Mouse (Mus musculus): ENCODE data around the gene Gmfb. TPM values are rescaled to one million over a fixed set of nuclear protein-coding genes. Genes with fewer than 3 reads are reported as not detected.
"Not testable (repeated sequence)": the region's sequence is repeated elsewhere in the genome, so short reads cannot be mapped to it uniquely, and the experiment has no call there.

Gene Gmfb
- polyA plus RNA-seq, 1 experiment from 2014 or later: 79.6 TPM

DNA sequence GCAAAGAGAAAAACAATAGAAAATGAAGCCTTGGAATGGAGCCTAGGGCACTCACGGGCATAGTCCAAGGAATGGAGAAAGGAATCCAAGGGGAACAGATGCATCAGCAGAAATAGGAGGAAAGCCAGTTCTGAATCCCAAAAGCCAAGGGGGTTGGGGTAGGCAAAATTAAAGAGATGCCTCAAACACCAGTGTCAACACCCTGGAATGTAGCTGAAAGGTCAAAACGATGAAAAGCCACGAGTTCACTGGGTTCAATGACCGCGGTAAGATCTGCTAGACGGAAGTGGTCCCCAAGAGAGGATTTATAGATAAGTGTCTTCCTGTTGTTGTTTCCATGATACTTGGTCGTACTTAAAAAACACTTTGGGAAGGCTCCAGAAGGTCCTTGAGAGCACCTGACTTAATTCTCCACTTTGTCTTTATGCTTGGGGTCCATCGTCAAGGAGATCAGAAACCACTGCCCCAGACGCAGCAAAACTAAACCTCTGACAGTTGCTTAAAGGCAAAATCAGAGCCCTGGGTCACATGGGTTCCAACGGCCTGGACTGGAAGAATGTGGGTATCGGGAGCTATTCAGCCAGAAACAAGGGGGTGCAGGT, 670 bp downstream of the Gmfb start:
- Histone ChIP-seq H3K27ac (ENCODE audit: low read depth) (peak overlapping the region; percentile 94), H3K36me3 (ENCODE audit: insufficient read depth) (peaks cover 11% of the 10 kb centered on the region), H3K27me3 (ENCODE audit: insufficient read depth, low read length) (no peaks in the 10 kb centered on the region), H3K4me3 (ENCODE audit: low read depth, low read length) (peak overlapping the region; percentile 94), H3K4me2 (peak overlapping the region; percentile 93), H3K9ac (peak overlapping the region; percentile 92), H3K9me3 (ENCODE audit: low read depth, low read length) (no peaks in the 10 kb centered on the region), H3K4me1 (ENCODE audit: insufficient read depth) (0 out of 2 replicates have a peak, but pooled peaks cover 4% of the 10 kb centered on the region)
- no peak; the same call in 1 of the 2 replicates for ATAC-seq (ENCODE audit: insufficient read depth)
- WGBS: under 1% methylated on average over 11 of the region's 11 CpGs
- no peak for TF ChIP-seq CTCF (IDR thresholded peaks at IDR 0.05; ENCODE audit: low read depth)
- DNase-seq: no peak

DNA sequence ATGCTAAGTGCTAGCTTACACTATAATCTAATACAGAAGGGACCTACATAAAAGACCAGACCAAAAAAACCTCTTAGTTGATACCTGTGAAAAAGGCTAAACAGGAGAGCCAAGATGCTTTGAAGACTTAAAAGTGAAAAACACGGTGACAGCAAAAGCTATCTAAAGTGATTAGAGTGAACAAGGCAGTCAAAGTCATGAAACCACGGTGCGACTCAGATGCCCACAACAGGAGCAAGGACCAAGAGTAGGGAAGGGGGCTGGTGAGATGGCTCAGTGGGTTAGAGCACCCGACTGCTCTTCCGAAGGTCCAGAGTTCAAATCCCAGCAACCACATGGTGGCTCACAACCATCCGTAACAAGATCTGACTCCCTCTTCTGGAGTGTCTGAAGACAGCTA, 2.1 kb downstream of the Gmfb start:
- H3K4me2 ChIP-seq; DNase-seq; H3K4me3 ChIP-seq (ENCODE audit: low read depth, low read length); ATAC-seq (ENCODE audit: insufficient read depth); H3K9ac ChIP-seq; H3K4me1 ChIP-seq (ENCODE audit: insufficient read depth); H3K27ac ChIP-seq (ENCODE audit: low read depth); H3K27me3 ChIP-seq (ENCODE audit: insufficient read depth, low read length); H3K9me3 ChIP-seq (ENCODE audit: low read depth, low read length): not testable (repeated sequence)
- 95% methylated on average over 5 of the region's 6 CpGs for WGBS
- H3K36me3 ChIP-seq (ENCODE audit: insufficient read depth): peaks cover 23% of the 10 kb centered on the region

DNA sequence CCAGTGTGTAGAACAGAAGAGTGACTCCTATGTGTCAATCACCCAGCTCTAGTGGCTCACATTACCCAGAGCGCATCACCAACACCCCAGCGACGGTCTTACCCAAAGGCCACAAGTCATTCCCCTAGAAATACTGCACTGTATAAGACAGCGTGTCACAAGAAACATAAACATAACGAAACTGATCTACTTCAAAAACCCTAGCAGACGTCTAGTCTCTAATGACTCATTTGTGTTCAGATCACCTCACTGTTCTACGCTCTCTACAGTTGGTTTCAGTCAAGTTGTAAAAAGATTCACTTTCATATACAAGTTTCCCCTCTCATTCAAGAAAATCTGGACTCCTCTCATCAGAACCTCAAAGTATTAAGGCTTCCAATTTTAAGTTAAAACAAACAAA, 3.3 kb downstream of the Gmfb start:
- WGBS: 79% methylated on average over 7 of the region's 7 CpGs
- ATAC-seq (ENCODE audit: insufficient read depth) (no peak), DNase-seq (no peak)
- Histone ChIP-seq H3K4me3 (ENCODE audit: low read depth, low read length) (no peak overlapping the region), H3K9me3 (ENCODE audit: low read depth, low read length) (no peaks in the 10 kb centered on the region), H3K36me3 (ENCODE audit: insufficient read depth) (peaks cover 32% of the 10 kb centered on the region), H3K4me2 (no peak overlapping the region), H3K27me3 (ENCODE audit: insufficient read depth, low read length) (no peaks in the 10 kb centered on the region), H3K9ac (no peak overlapping the region), H3K27ac (ENCODE audit: low read depth) (no peak overlapping the region), H3K4me1 (ENCODE audit: insufficient read depth) (0 out of 2 replicates have a peak, but pooled peaks cover 4% of the 10 kb centered on the region)
- TF ChIP-seq CTCF (IDR thresholded peaks at IDR 0.05; ENCODE audit: low read depth): no peak

DNA sequence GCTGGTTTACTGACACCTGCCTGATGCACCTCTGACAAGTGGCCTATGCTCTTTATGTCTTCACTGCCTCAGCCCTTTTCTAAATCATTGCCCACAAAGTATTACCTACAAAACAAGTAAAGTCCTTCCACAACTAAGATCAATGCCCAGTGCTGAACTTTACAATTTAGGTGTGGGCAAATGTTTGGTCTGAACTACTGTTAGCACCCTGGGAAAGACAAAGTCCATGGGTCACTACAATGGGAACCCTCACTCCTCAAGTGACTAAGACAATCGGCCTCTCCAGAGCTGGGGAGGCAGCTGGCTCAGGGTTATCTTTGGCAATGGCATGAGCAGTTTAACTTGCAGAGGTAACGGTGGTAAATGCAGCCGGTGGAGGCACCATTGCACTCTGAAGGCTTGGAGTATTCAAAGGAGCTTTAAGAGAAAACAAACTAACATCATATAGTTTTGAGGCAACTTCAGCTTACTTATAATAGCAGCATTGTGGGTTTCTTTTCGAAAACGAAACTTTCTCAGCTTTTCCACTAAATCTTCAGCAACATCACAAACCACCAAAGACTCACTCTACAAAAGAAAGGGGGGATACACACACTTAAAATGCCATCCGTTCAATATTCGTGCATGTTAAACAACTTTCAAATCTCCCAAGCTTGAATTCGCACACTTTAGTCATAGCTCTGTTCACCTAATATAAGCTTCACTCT, 5.0 kb downstream of the Gmfb start:
- TF ChIP-seq CTCF (IDR thresholded peaks at IDR 0.05; ENCODE audit: low read depth): no peak
- Histone ChIP-seq H3K4me2 (no peak overlapping the region), H3K36me3 (ENCODE audit: insufficient read depth) (peaks cover 46% of the 10 kb centered on the region), H3K4me3 (ENCODE audit: low read depth, low read length) (no peak overlapping the region), H3K27me3 (ENCODE audit: insufficient read depth, low read length) (no peaks in the 10 kb centered on the region), H3K9me3 (ENCODE audit: low read depth, low read length) (no peaks in the 10 kb centered on the region), H3K27ac (ENCODE audit: low read depth) (no peak overlapping the region), H3K4me1 (ENCODE audit: insufficient read depth) (0 out of 2 replicates have a peak, but pooled peaks cover 4% of the 10 kb centered on the region), H3K9ac (no peak overlapping the region)
- DNase-seq (no peak), ATAC-seq (ENCODE audit: insufficient read depth) (no peak)
- 95% methylated on average over 8 of the region's 8 CpGs for WGBS

DNA sequence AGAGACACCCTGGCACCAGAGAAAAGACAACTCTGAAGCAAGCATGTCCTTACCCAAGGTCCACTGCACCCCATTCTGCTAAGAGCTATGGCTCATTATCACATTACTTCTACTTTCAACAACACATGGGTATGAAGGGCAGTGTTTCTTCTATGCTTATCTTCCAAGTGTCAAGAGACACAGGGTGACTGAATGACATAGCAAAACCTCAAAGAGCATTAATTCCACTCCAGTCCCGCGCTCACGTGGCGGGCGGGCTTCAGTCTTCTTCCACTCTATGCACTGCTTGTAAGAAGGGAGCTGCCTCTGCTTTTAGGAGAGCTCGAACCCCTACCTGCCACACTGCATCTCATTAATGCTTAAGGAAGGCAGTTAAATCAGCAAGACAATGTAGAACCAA, 6.4 kb downstream of the Gmfb start:
- H3K4me2 ChIP-seq: no peak overlapping the region
- no peak overlapping the region for H3K9ac ChIP-seq
- H3K36me3 ChIP-seq (ENCODE audit: insufficient read depth): peaks cover 58% of the 10 kb centered on the region
- no peak for TF ChIP-seq CTCF (IDR thresholded peaks at IDR 0.05; ENCODE audit: low read depth)
- 78% methylated on average over 6 of the region's 6 CpGs for WGBS
- no peaks in the 10 kb centered on the region for H3K4me1 ChIP-seq (ENCODE audit: insufficient read depth)
- H3K9me3 ChIP-seq (ENCODE audit: low read depth, low read length): no peaks in the 10 kb centered on the region
- no peaks in the 10 kb centered on the region for H3K27me3 ChIP-seq (ENCODE audit: insufficient read depth, low read length)
- H3K27ac ChIP-seq (ENCODE audit: low read depth): no peak overlapping the region
- H3K4me3 ChIP-seq (ENCODE audit: low read depth, low read length): no peak overlapping the region
- DNase-seq: no peak
- ATAC-seq (ENCODE audit: insufficient read depth): no peak

DNA sequence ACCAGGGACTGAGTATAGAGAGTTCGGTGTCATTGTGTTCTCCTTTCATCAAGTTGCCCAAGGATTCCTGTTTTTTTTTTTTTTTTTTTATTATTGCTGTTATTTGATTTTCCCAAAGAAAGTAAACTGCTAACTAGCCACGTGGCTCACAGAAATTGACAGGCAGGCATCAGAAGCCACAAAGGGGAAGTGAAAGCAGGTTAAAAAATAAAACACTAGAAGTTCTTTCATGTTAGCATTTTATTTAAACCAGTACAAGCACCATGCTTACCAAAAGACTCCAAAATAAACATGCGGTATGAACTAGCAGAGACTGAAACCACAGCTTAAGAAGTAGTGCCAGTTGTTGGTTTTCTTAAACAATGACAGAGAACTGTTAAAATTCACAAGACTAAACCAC, 14.1 kb downstream of the Gmfb start:
- Histone ChIP-seq H3K9me3 (ENCODE audit: low read depth, low read length) (no peaks in the 10 kb centered on the region), H3K36me3 (ENCODE audit: insufficient read depth) (peaks cover 43% of the 10 kb centered on the region), H3K9ac (no peak overlapping the region), H3K4me3 (ENCODE audit: low read depth, low read length) (no peak overlapping the region), H3K4me1 (ENCODE audit: insufficient read depth) (no peaks in the 10 kb centered on the region), H3K4me2 (no peak overlapping the region), H3K27ac (ENCODE audit: low read depth) (no peak overlapping the region), H3K27me3 (ENCODE audit: insufficient read depth, low read length) (no peaks in the 10 kb centered on the region)
- no peak for DNase-seq
- no peak for ATAC-seq (ENCODE audit: insufficient read depth)
- TF ChIP-seq CTCF (IDR thresholded peaks at IDR 0.05; ENCODE audit: low read depth): no peak
- WGBS: 75% methylated on average over 3 of the region's 3 CpGs

DNA sequence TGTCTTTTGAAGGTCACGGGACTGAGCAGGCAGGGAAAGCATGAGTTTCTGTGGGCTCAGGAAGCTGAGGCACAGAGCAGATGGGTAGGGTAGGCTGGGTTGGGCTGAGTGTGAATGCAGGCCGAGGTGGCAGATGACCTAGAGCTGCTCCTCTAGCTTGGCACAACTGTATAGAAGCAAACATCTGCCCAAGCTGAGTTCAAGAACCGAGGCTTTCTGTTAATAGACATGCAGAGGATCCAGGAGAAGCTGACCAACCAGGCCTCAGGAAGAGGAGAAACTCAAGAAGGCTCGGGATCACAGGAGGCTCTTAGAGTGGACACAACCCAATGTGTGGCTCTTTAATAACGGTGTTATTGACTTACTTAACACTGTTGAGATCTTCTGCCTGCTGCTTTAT, 15.9 kb downstream of the Gmfb start:
- no peak overlapping the region for H3K27ac ChIP-seq (ENCODE audit: low read depth)
- H3K36me3 ChIP-seq (ENCODE audit: insufficient read depth): peaks cover 29% of the 10 kb centered on the region
- no peaks in the 10 kb centered on the region for H3K9me3 ChIP-seq (ENCODE audit: low read depth, low read length)
- H3K4me1 ChIP-seq (ENCODE audit: insufficient read depth): no peaks in the 10 kb centered on the region
- H3K4me3 ChIP-seq (ENCODE audit: low read depth, low read length): no peak overlapping the region
- ATAC-seq (ENCODE audit: insufficient read depth) (no peak), DNase-seq (no peak)
- no peak overlapping the region for H3K4me2 ChIP-seq
- no peak overlapping the region for H3K9ac ChIP-seq
- no peaks in the 10 kb centered on the region for H3K27me3 ChIP-seq (ENCODE audit: insufficient read depth, low read length)
- TF ChIP-seq CTCF (IDR thresholded peaks at IDR 0.05; ENCODE audit: low read depth): no peak
- WGBS: 83% methylated on average over 5 of the region's 5 CpGs

Measured in lung, embryonic 14.5 days (tissue).